Mouse (Mus musculus): ENCODE data around the gene Slc23a4. TPM values are rescaled to one million over a fixed set of nuclear protein-coding genes. Genes with fewer than 3 reads are reported as not detected.

Gene Slc23a4
- polyA plus RNA-seq, 1 experiment from 2014 or later = 3.4 TPM

DNA sequence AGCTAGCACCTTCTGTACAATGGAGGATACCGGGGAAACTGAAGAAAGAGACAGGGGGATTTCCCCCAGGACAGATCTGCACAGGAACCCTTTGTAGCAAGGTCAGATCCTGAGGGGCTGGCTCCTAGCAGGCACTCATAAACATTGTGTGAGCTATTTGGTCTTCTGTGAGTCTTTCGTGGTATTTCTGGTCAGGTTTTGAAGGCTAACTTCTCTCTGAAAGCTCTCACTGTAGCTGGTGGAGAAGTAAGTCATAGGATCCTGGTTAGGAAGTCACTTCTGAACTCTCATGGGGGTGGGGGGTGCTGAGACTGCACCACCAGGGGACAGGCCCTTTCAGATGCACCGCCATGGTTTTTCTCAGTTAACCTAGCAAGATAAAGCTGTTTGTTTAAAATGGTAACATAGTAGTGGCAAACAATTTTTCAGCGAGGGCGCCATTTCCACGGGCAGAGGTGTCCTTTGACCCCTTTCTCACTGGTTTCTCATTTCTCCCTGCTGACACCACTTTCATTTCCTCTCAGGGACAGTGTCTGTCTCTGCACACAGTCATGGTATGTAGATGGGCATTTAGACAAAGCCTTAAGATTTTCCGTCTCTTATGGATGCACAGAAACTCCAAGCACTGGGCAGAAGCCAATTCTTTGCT is 49.8 kb downstream of the Slc23a4 start:
- no peaks in the 10 kb centered on the region for H3K4me1 ChIP-seq (ENCODE audit: control insufficient read depth, insufficient read depth, low read length)
- H3K27me3 ChIP-seq (ENCODE audit: control insufficient read depth, insufficient read depth, low read length) = no peaks in the 10 kb centered on the region
- no peak overlapping the region for H3K4me2 ChIP-seq (replicated peaks; ENCODE audit: low read depth, low read length)
- H3K4me3 ChIP-seq (ENCODE audit: low read depth, low read length) = no peak overlapping the region
- WGBS = 42% methylated on average over 7 of the region's 7 CpGs
- no peak for ATAC-seq (ENCODE audit: insufficient number of reproducible peaks, insufficient read depth, low FRiP score, low read depth)
- H3K27ac ChIP-seq (ENCODE audit: low read length) = no peak overlapping the region
- no peaks in the 10 kb centered on the region for H3K9me3 ChIP-seq (ENCODE audit: control insufficient read depth, low read depth, low read length)
- H3K9ac ChIP-seq (replicated peaks; ENCODE audit: low read depth, low read length) = no peak overlapping the region
- H3K36me3 ChIP-seq (ENCODE audit: control insufficient read depth, insufficient read depth, low read length) = no peaks in the 10 kb centered on the region

DNA sequence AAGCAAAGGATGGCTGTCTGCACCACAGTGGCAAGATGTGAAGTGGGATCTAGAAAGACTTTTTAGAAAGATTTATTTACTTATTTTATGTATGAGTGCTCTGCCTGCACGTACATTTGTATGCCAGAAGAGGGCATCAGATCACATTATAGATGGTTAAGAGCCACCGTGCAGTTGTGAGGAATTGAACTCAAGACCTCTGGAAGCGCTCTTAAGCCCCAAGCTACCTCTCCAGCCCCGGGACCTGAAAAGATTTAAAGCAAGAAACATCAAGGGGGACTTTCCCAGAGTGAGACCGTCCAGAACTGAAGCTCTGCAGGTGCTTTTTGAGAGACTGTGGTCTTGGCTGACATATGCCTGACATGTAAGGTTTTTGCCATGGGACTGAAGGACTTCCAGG is 51.5 kb downstream of the Slc23a4 start:
- Histone ChIP-seq H3K4me1 (ENCODE audit: control insufficient read depth, insufficient read depth, low read length) (no peaks in the 10 kb centered on the region), H3K27ac (ENCODE audit: low read length) (no peak overlapping the region), H3K9me3 (ENCODE audit: control insufficient read depth, low read depth, low read length) (no peaks in the 10 kb centered on the region), H3K27me3 (ENCODE audit: control insufficient read depth, insufficient read depth, low read length) (no peaks in the 10 kb centered on the region), H3K4me2 (replicated peaks; ENCODE audit: low read depth, low read length) (no peak overlapping the region), H3K36me3 (ENCODE audit: control insufficient read depth, insufficient read depth, low read length) (no peaks in the 10 kb centered on the region), H3K9ac (replicated peaks; ENCODE audit: low read depth, low read length) (no peak overlapping the region), H3K4me3 (ENCODE audit: low read depth, low read length) (no peak overlapping the region)
- 69% methylated on average over 5 of the region's 5 CpGs for WGBS
- ATAC-seq (ENCODE audit: insufficient number of reproducible peaks, insufficient read depth, low FRiP score, low read depth) = no peak

DNA sequence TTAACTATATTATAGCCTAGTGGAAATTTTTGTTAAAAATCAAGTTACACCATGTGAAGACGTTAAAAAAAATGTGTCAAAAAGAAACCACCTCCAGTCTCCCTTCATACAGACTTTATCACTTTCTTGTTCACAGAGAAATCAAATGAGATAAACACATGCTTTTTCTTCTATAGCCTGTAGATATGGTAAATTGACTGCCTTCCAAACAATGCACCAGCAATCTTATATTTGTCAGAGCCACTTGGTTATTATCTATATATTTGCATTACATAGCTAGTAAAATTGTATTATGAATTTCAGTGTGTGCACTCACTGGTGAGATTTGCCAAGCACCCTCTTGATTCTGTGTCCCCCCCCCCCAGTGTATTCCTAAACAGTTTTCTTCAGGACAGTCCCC is 55.6 kb downstream of the Slc23a4 start:
- WGBS = 92% methylated on average over 1 of the region's 1 CpGs
- no peaks in the 10 kb centered on the region for H3K9me3 ChIP-seq (ENCODE audit: control insufficient read depth, low read depth, low read length)
- ATAC-seq (ENCODE audit: insufficient number of reproducible peaks, insufficient read depth, low FRiP score, low read depth) = no peak
- H3K27ac ChIP-seq (ENCODE audit: low read length) = no peak overlapping the region
- H3K27me3 ChIP-seq (ENCODE audit: control insufficient read depth, insufficient read depth, low read length) = no peaks in the 10 kb centered on the region
- no peak overlapping the region for H3K9ac ChIP-seq (replicated peaks; ENCODE audit: low read depth, low read length)
- H3K4me1 ChIP-seq (ENCODE audit: control insufficient read depth, insufficient read depth, low read length) = no peaks in the 10 kb centered on the region
- no peak overlapping the region for H3K4me2 ChIP-seq (replicated peaks; ENCODE audit: low read depth, low read length)
- no peak overlapping the region for H3K4me3 ChIP-seq (ENCODE audit: low read depth, low read length)
- H3K36me3 ChIP-seq (ENCODE audit: control insufficient read depth, insufficient read depth, low read length) = no peaks in the 10 kb centered on the region

GRCm38 (mm10) chr6:34927594-34927993 is 60.6 kb downstream of the Slc23a4 start:
- no peak for ATAC-seq (ENCODE audit: insufficient number of reproducible peaks, insufficient read depth, low FRiP score, low read depth)
- Histone ChIP-seq H3K36me3 (ENCODE audit: control insufficient read depth, insufficient read depth, low read length) (no peaks in the 10 kb centered on the region), H3K4me1 (ENCODE audit: control insufficient read depth, insufficient read depth, low read length) (no peaks in the 10 kb centered on the region), H3K27ac (ENCODE audit: low read length) (no peak overlapping the region), H3K9ac (replicated peaks; ENCODE audit: low read depth, low read length) (no peak overlapping the region), H3K4me2 (replicated peaks; ENCODE audit: low read depth, low read length) (no peak overlapping the region), H3K9me3 (ENCODE audit: control insufficient read depth, low read depth, low read length) (no peaks in the 10 kb centered on the region), H3K27me3 (ENCODE audit: control insufficient read depth, insufficient read depth, low read length) (no peaks in the 10 kb centered on the region), H3K4me3 (ENCODE audit: low read depth, low read length) (no peak overlapping the region)
- 96% methylated on average over 8 of the region's 8 CpGs for WGBS

DNA sequence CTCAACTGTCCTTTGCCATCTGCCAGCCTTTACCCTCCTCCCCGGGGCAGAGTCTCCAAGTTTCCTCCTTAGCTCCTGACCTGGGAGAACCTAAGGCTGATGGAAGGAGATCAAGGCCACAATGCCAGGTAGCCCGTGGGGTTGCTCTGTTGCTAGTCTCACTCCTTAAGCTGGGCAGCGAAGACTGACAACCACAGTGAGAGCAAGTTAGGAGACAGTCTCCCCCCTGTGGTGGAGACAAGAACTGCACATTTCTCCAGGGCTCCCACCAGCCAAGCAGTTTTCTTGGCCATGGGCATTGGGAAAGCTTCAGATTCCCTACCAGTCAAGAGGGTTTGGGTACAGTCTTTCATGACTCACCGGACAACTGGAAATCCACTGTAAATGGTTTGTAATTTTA is 61.0 kb downstream of the Slc23a4 start:
- H3K4me2 ChIP-seq (replicated peaks; ENCODE audit: low read depth, low read length) = no peak overlapping the region
- no peaks in the 10 kb centered on the region for H3K36me3 ChIP-seq (ENCODE audit: control insufficient read depth, insufficient read depth, low read length)
- no peak overlapping the region for H3K9ac ChIP-seq (replicated peaks; ENCODE audit: low read depth, low read length)
- no peaks in the 10 kb centered on the region for H3K27me3 ChIP-seq (ENCODE audit: control insufficient read depth, insufficient read depth, low read length)
- WGBS = 47% methylated on average over 4 of the region's 4 CpGs
- no peak for ATAC-seq (ENCODE audit: insufficient number of reproducible peaks, insufficient read depth, low FRiP score, low read depth)
- no peak overlapping the region for H3K27ac ChIP-seq (ENCODE audit: low read length)
- no peaks in the 10 kb centered on the region for H3K4me1 ChIP-seq (ENCODE audit: control insufficient read depth, insufficient read depth, low read length)
- no peak overlapping the region for H3K4me3 ChIP-seq (ENCODE audit: low read depth, low read length)
- no peaks in the 10 kb centered on the region for H3K9me3 ChIP-seq (ENCODE audit: control insufficient read depth, low read depth, low read length)

DNA sequence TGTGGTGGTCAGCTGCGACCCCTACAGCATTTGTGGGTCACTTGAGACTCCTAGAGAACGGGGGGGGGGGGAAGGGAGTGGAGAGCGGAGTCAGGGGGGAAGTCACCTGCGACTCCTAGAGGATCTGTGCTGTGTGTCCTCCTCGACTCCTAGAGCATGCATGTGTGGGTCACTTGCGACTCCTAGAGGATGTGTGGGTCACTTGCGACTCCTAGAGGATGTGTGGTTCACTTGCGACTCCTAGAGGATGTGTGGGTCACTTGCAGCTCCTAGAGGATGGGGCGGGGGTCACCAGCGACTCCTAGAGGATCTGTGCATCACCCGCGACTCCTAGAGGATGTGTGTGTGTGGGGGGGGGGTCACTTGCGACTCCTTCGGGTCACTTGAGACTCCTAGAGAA is 66.3 kb downstream of the Slc23a4 start:
- Histone ChIP-seq H3K36me3 (ENCODE audit: control insufficient read depth, insufficient read depth, low read length) (no peaks in the 10 kb centered on the region), H3K9ac (replicated peaks; ENCODE audit: low read depth, low read length) (no peak overlapping the region), H3K4me2 (replicated peaks; ENCODE audit: low read depth, low read length) (no peak overlapping the region), H3K27me3 (ENCODE audit: control insufficient read depth, insufficient read depth, low read length) (no peaks in the 10 kb centered on the region), H3K27ac (ENCODE audit: low read length) (no peak overlapping the region), H3K4me3 (ENCODE audit: low read depth, low read length) (no peak overlapping the region), H3K4me1 (ENCODE audit: control insufficient read depth, insufficient read depth, low read length) (no peaks in the 10 kb centered on the region), H3K9me3 (ENCODE audit: control insufficient read depth, low read depth, low read length) (no peaks in the 10 kb centered on the region)
- WGBS = 63% methylated on average over 14 of the region's 14 CpGs
- no peak for ATAC-seq (ENCODE audit: insufficient number of reproducible peaks, insufficient read depth, low FRiP score, low read depth)

GRCm38 (mm10) chr6:34920631-34921030 is 67.6 kb downstream of the Slc23a4 start:
- no peak overlapping the region for H3K27ac ChIP-seq (ENCODE audit: low read length)
- WGBS = 93% methylated on average over 12 of the region's 12 CpGs
- no peak for ATAC-seq (ENCODE audit: insufficient number of reproducible peaks, insufficient read depth, low FRiP score, low read depth)
- no peaks in the 10 kb centered on the region for H3K36me3 ChIP-seq (ENCODE audit: control insufficient read depth, insufficient read depth, low read length)
- no peaks in the 10 kb centered on the region for H3K27me3 ChIP-seq (ENCODE audit: control insufficient read depth, insufficient read depth, low read length)
- H3K9ac ChIP-seq (replicated peaks; ENCODE audit: low read depth, low read length) = no peak overlapping the region
- no peaks in the 10 kb centered on the region for H3K4me1 ChIP-seq (ENCODE audit: control insufficient read depth, insufficient read depth, low read length)
- no peak overlapping the region for H3K4me2 ChIP-seq (replicated peaks; ENCODE audit: low read depth, low read length)
- H3K4me3 ChIP-seq (ENCODE audit: low read depth, low read length) = no peak overlapping the region
- H3K9me3 ChIP-seq (ENCODE audit: control insufficient read depth, low read depth, low read length) = no peaks in the 10 kb centered on the region

DNA sequence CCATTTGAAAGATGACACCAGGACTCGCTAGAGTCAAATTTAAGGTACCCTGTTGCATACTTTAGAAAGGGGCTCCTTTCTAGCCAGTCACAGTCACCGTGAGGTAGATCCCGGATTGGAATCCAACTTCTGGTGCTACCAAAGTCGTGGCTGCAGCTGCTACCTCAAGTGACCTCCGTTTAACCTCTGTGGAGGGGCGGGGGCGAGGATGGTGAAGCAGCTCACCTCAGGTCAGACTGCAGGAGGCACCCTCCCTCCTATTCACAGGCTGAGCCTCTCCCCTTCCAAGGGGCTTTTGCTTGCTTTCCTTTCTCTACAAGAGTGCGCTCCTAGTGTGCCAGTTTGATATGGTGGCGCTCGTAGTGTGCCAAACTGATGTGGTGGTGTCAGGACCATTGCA is 68.2 kb downstream of the Slc23a4 start, which contains the start of gene Stra8:
Stra8 (plus strand) TSS at position 208 of the 400 bp plus-strand sequence.
- Histone ChIP-seq H3K9ac (replicated peaks; ENCODE audit: low read depth, low read length) (no peak within 1 kb of the TSS), H3K27ac (ENCODE audit: low read length) (no peak within 1 kb of the TSS), H3K27me3 (ENCODE audit: control insufficient read depth, insufficient read depth, low read length) (no peaks in the 10 kb centered on the region), H3K4me3 (ENCODE audit: low read depth, low read length) (no peak within 1 kb of the TSS), H3K4me2 (replicated peaks; ENCODE audit: low read depth, low read length) (no peak within 1 kb of the TSS), H3K36me3 (ENCODE audit: control insufficient read depth, insufficient read depth, low read length) (no peaks in the 10 kb centered on the region), H3K9me3 (ENCODE audit: control insufficient read depth, low read depth, low read length) (no peaks in the 10 kb centered on the region), H3K4me1 (ENCODE audit: control insufficient read depth, insufficient read depth, low read length) (no peaks in the 10 kb centered on the region)
- no peak for ATAC-seq (ENCODE audit: insufficient number of reproducible peaks, insufficient read depth, low FRiP score, low read depth)
- 37% methylated on average over 10 of the region's 10 CpGs for WGBS

- Histone ChIP-seq H3K4me2 (replicated peaks; ENCODE audit: low read depth, low read length) (no peak overlapping the region), H3K9me3 (ENCODE audit: control insufficient read depth, low read depth, low read length) (no peaks in the 10 kb centered on the region), H3K27me3 (ENCODE audit: control insufficient read depth, insufficient read depth, low read length) (no peaks in the 10 kb centered on the region), H3K36me3 (ENCODE audit: control insufficient read depth, insufficient read depth, low read length) (no peaks in the 10 kb centered on the region), H3K27ac (ENCODE audit: low read length) (no peak overlapping the region), H3K9ac (replicated peaks; ENCODE audit: low read depth, low read length) (no peak overlapping the region), H3K4me3 (ENCODE audit: low read depth, low read length) (no peak overlapping the region), H3K4me1 (ENCODE audit: control insufficient read depth, insufficient read depth, low read length) (no peaks in the 10 kb centered on the region)
- 63% methylated on average over 7 of the region's 7 CpGs for WGBS
- no peak for ATAC-seq (ENCODE audit: insufficient number of reproducible peaks, insufficient read depth, low FRiP score, low read depth)
These were observed 69.1 kb downstream of the Slc23a4 start for GRCm38 (mm10) chr6:34919146-34919545.

Measured in stomach, embryonic 14.5 days (tissue).